ENCODE assay signal across 37 mouse cellular contexts in the genomic region with DNA sequence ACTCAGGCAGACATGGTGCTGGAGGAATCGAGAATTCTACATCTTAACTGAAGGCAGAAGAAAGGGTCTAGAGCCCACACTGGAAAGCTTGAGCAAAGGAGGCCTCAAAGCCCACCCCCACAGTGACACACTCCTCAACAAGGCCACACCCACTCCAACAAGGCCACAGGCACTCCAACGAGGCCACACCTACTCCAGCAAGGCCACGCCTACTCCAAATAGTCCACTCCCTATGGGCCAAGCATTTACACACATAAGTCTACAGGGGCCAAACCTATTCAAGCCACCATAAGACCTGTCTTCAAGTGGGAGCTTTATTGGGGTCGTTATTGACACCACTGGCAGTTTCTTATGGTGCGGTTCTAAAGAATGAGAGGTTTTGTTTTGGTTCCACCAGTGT. TPM values are rescaled to one million over a fixed set of nuclear protein-coding genes. Genes with fewer than 3 reads are reported as not detected.
DNase-seq lines count a peak whose midpoint lies in the region; ATAC-seq lines count a peak whose summit lies in the region.
"Had no signal": no experiment of that assay in that cellular context is flagged by ENCODE, and none has a peak within 500 bp of the region (broad histone marks: within the 10 kb centered on the region; RNA-seq: fewer than 3 reads in every experiment).

No protein-coding gene starts in this region.

- no peak overlapping the region for H3K4me2 ChIP-seq in liver, embryonic 12.5 days
- H3K4me2 ChIP-seq in neural tube, embryonic 15.5 days: no peak overlapping the region
- H3K4me2 ChIP-seq: embryonic facial prominence, embryonic 13.5 days; forebrain, embryonic 13.5 days; heart, embryonic 13.5 days; hindbrain, embryonic 14.5 days; limb, embryonic 13.5 days; lung, embryonic 14.5 days; neural tube, embryonic 12.5 days; stomach, embryonic 15.5 days had no signal

- no peak overlapping the region for H3K27ac ChIP-seq in liver, embryonic 12.5 days
- no peak overlapping the region for H3K27ac ChIP-seq in neural tube, embryonic 15.5 days (replicated peaks)
- H3K27ac ChIP-seq: embryonic facial prominence, embryonic 13.5 days; forebrain, embryonic 13.5 days; heart, embryonic 13.5 days; hindbrain, embryonic 14.5 days; left cerebral cortex, adult 2 months; limb, embryonic 13.5 days; midbrain, embryonic 10.5 days; neural tube, embryonic 12.5 days; stomach, embryonic 15.5 days had no signal

- no peak overlapping the region for H3K4me3 ChIP-seq in liver, embryonic 12.5 days
- H3K4me3 ChIP-seq in neural tube, embryonic 15.5 days (replicated peaks): no peak overlapping the region
- H3K4me3 ChIP-seq: embryonic facial prominence, embryonic 13.5 days; erythroblast, embryonic 14.5 days; forebrain, embryonic 13.5 days; heart, embryonic 13.5 days; left cerebral cortex, adult 2 months; limb, embryonic 13.5 days; midbrain, embryonic 10.5 days; myocyte; neural tube, embryonic 12.5 days; stomach, embryonic 15.5 days had no signal

- H3K36me3 ChIP-seq in liver, embryonic 12.5 days: no peaks in the 10 kb centered on the region
- H3K36me3 ChIP-seq in neural tube, embryonic 15.5 days: no peaks in the 10 kb centered on the region
- H3K36me3 ChIP-seq: embryonic facial prominence, embryonic 13.5 days; heart, embryonic 13.5 days; limb, embryonic 13.5 days; midbrain, embryonic 10.5 days; neural tube, embryonic 12.5 days; stomach, embryonic 15.5 days had no signal

- no peak overlapping the region for H3K9ac ChIP-seq in liver, embryonic 12.5 days
- H3K9ac ChIP-seq in neural tube, embryonic 15.5 days (replicated peaks): no peak overlapping the region
- H3K9ac ChIP-seq: embryonic facial prominence, embryonic 13.5 days; forebrain, embryonic 13.5 days; heart, embryonic 13.5 days; hindbrain, embryonic 14.5 days; limb, embryonic 13.5 days; lung, embryonic 14.5 days; neural tube, embryonic 12.5 days; stomach, embryonic 15.5 days had no signal

- H3K4me1 ChIP-seq in liver, embryonic 12.5 days: peaks cover 23% of the 10 kb centered on the region
- peaks cover 39% of the 10 kb centered on the region for H3K4me1 ChIP-seq in neural tube, embryonic 15.5 days

- 0 out of 2 replicates have a peak, but pooled peaks cover 8% of the 10 kb centered on the region for H3K27me3 ChIP-seq in liver, embryonic 12.5 days (replicated peaks)
- no peaks in the 10 kb centered on the region for H3K27me3 ChIP-seq in neural tube, embryonic 15.5 days (replicated peaks)
- H3K27me3 ChIP-seq: embryonic facial prominence, embryonic 13.5 days; forebrain, embryonic 13.5 days; heart, embryonic 13.5 days; limb, embryonic 13.5 days; neural tube, embryonic 12.5 days; Patski; stomach, embryonic 15.5 days had no signal

- 72% methylated on average over 5 of the region's 5 CpGs for WGBS in liver, embryonic 12.5 days (ENCODE audit: insufficient replicate concordance)
- 70% methylated on average over 5 of the region's 5 CpGs for WGBS in neural tube, embryonic 15.5 days

- DNase-seq in ES-CJ7 (ENCODE audit: low read depth, low spot score): peak; percentile 88
- peak; percentile 97 for DNase-seq in R1 (ENCODE audit: low read depth, low spot score)
- DNase-seq in lung, adult 18-20 months: no peak
- no peak for DNase-seq in spleen, adult 12 weeks (ENCODE audit: low spot score)
- DNase-seq: adrenal gland, postnatal 36 days; B cell, adult 2 months; cerebellum, adult 18-20 months; cerebellum, postnatal 10 days; gastrocnemius, postnatal 36 days; heart, postnatal 10 days; kidney, adult 11 months; kidney, postnatal 25 days; lung, embryonic 14.5 days; lung, postnatal 14 days; thymus, postnatal 14 days had no signal

- H3K9me3 ChIP-seq in liver, embryonic 12.5 days (replicated peaks): no peaks in the 10 kb centered on the region
- H3K9me3 ChIP-seq in neural tube, embryonic 15.5 days (replicated peaks): no peaks in the 10 kb centered on the region
- H3K9me3 ChIP-seq: embryonic facial prominence, embryonic 13.5 days; forebrain, embryonic 13.5 days; heart, embryonic 13.5 days; limb, embryonic 13.5 days; midbrain, embryonic 10.5 days; neural tube, embryonic 12.5 days; stomach, embryonic 15.5 days had no signal

- ATAC-seq in liver, embryonic 12.5 days: peak; percentile 80; the same call in 1 of the 2 replicates
- ATAC-seq in megakaryocyte progenitor cell, adult 5-6 weeks (replicated peaks; ENCODE audit: poor library complexity): peak; percentile 56
- no peak for ATAC-seq in neural tube, embryonic 15.5 days (ENCODE audit: low FRiP score)
- ATAC-seq: forebrain, embryonic 13.5 days; Patski had no signal

RNA-seq across cellular contexts. Expression of gene Erv3, which starts 17.0 kb away (rescaled TPM):
- not detected in 2 replicates for polyA plus RNA-seq in liver, embryonic 12.5 days (2016; fragmentation: Nextera tagmentation; extraction: Ambion mirVana)
- not detected in 2 replicates for total RNA-seq in megakaryocyte progenitor cell, adult 5-6 weeks (2015)
- not detected in 2 replicates for total RNA-seq in megakaryocyte progenitor cell, adult 5-6 weeks (2017)
- polyA plus RNA-seq in neural tube, embryonic 15.5 days (2015; fragmentation: Nextera tagmentation; extraction: Ambion mirVana): not detected in 2 replicates
- total RNA-seq: adrenal gland, adult 18-20 months; adrenal gland, postnatal 36 days; common myeloid progenitor, adult 5-6 weeks; gastrocnemius, adult 18-20 months; gastrocnemius, postnatal 36 days; heart, adult 8-10 months; heart, postnatal 10 days; hematopoietic stem cell, adult 5-6 weeks; midbrain, postnatal 0 days had no signal
- polyA plus RNA-seq: embryonic facial prominence, embryonic 13.5 days; erythroblast, embryonic 14.5 days; forebrain, embryonic 13.5 days; heart, embryonic 13.5 days; kidney, embryonic 14.5 days; limb, embryonic 13.5 days; lung, embryonic 14.5 days; midbrain, embryonic 10.5 days; midbrain, postnatal 0 days; neural tube, embryonic 12.5 days; Patski; stomach, embryonic 15.5 days had no signal

Comparison
In these comparisons a context has a peak if more than half of its experiments do, and no peak if none do; other contexts are left out.
1. DNase-seq: peak in ES-CJ7 (single experiment) and R1 (single experiment); none in lung, adult 18-20 months (0 of 2) and spleen, adult 12 weeks (single experiment).